Mouse (Mus musculus) MEL (cell line): Measurements from ENCODE around the gene Cuta. TPM values are rescaled to one million over a fixed set of nuclear protein-coding genes. Genes with fewer than 3 reads are reported as not detected.

ENCODE experiments used
- DNase-seq: peaks from one replicate; pipeline ENCODE4 v3.0.0; 2011; ENCODE audit warnings: low read depth, low spot score
- H3K27ac ChIP-seq: 2 replicates; pipeline ENCODE4 v1.5.1; 2012; ENCODE audit warnings: low read depth, mild to moderate bottlenecking, control low read depth, low read length, moderate library complexity; ENCODE audit not compliant: control insufficient read depth
- H3K27me3 ChIP-seq, 2 experiments: fragments of 150-350 bp in 1 of 2; sonication (generic) in 1 of 2; 2 replicates each; pipeline ENCODE4 v1.6.1; 2012; ENCODE audit warnings: low read length in 2 of 2, mild to moderate bottlenecking in 2 of 2, improper control_type of control experiment in 1 of 2, moderate library complexity in 1 of 2; ENCODE audit not compliant: insufficient read depth in 2 of 2, control insufficient read depth in 1 of 2
- H3K36me3 ChIP-seq, 2 experiments: 2 replicates each; pipeline ENCODE4 v1.6.1; 2012 to 2014; ENCODE audit warnings: low read length in 2 of 2, improper control_type of control experiment in 1 of 2, inconsistent platforms in 1 of 2, mild to moderate bottlenecking in 1 of 2; ENCODE audit not compliant: insufficient read depth in 2 of 2, control insufficient read depth in 1 of 2
- H3K4me1 ChIP-seq, 2 experiments: fragments of 150-350 bp in 1 of 2; sonication (generic) in 1 of 2; 2 replicates each; pipeline ENCODE4 v1.6.1; 2012; ENCODE audit warnings: low read length in 2 of 2, improper control_type of control experiment in 1 of 2, mild to moderate bottlenecking in 1 of 2; ENCODE audit not compliant: insufficient read depth in 2 of 2, control insufficient read depth in 1 of 2
- H3K4me3 ChIP-seq, 2 experiments: fragments of 150-350 bp in 1 of 2; sonication (generic) in 1 of 2; 2 replicates each; pipeline ENCODE4 v1.5.1; 2012; ENCODE audit warnings: low read depth in 2 of 2, low read length in 2 of 2, mild to moderate bottlenecking in 2 of 2, moderate library complexity in 2 of 2, control low read depth in 1 of 2, improper control_type of control experiment in 1 of 2; ENCODE audit not compliant: control insufficient read depth in 1 of 2, insufficient read depth in 1 of 2
- H3K79me2 ChIP-seq: 2 replicates; pipeline ENCODE4 v1.6.1; 2012; ENCODE audit warnings: mild to moderate bottlenecking, low read length, moderate library complexity; ENCODE audit not compliant: control insufficient read depth, poor library complexity, insufficient read depth
- H3K9ac ChIP-seq: 2 replicates; pipeline ENCODE4 v1.6.1; 2012; ENCODE audit warnings: low read depth, mild to moderate bottlenecking, control low read depth, low read length, moderate library complexity; ENCODE audit not compliant: control insufficient read depth, poor library complexity, severe bottlenecking
- H3K9me3 ChIP-seq: fragments of 150-350 bp; sonication (generic); replicated peaks from 2 replicates; pipeline ENCODE4 v1.6.1; 2012; ENCODE audit warnings: mild to moderate bottlenecking, low read length, improper control_type of control experiment, moderate library complexity; ENCODE audit not compliant: insufficient read depth
- ELF1 ChIP-seq: IDR thresholded peaks from 2 replicates; pipeline ENCODE4 v1.6.1; 2014; ENCODE audit warnings: low read depth, mild to moderate bottlenecking, inconsistent platforms, low read length, improper control_type of control experiment, moderate library complexity
- EP300 ChIP-seq, 2 experiments: IDR thresholded peaks; 2 replicates each; pipeline ENCODE4 v1.6.1; 2011; ENCODE audit warnings: improper control_type of control experiment in 2 of 2, low read length in 2 of 2, low read depth in 1 of 2, mild to moderate bottlenecking in 1 of 2
- GATA1 ChIP-seq: IDR thresholded peaks from 2 replicates; pipeline ENCODE4 v1.6.1; 2011; ENCODE audit warnings: low read depth, low read length, improper control_type of control experiment
- JUND ChIP-seq: IDR thresholded peaks from 2 replicates; pipeline ENCODE4 v1.6.1; 2011; ENCODE audit warnings: low read depth, mild to moderate bottlenecking, improper control_type of control experiment, low read length
- KAT2A ChIP-seq: conservative IDR thresholded peaks from 2 replicates; pipeline ENCODE4 v1.6.1; 2012; ENCODE audit warnings: low read depth, low read length, improper control_type of control experiment, inconsistent platforms
- MXI1 ChIP-seq: IDR thresholded peaks from 2 replicates; pipeline ENCODE4 v1.6.1; 2011; ENCODE audit warnings: mild to moderate bottlenecking, low read depth, low read length, improper control_type of control experiment
- MYB ChIP-seq: IDR thresholded peaks from 2 replicates; pipeline ENCODE4 v1.6.1; 2011; ENCODE audit warnings: mild to moderate bottlenecking, low read depth, low read length, improper control_type of control experiment
- MYC ChIP-seq: IDR thresholded peaks from 2 replicates; pipeline ENCODE4 v1.6.1; 2011; ENCODE audit warnings: low read depth, mild to moderate bottlenecking, low read length, improper control_type of control experiment, moderate library complexity
- POLR2A ChIP-seq, 2 experiments: IDR thresholded peaks; 2 replicates each; pipeline ENCODE4 v1.6.1; 2011 to 2012; ENCODE audit warnings: low read length in 2 of 2, mild to moderate bottlenecking in 2 of 2, control low read depth in 1 of 2, improper control_type of control experiment in 1 of 2, low read depth in 1 of 2, moderate library complexity in 1 of 2; ENCODE audit not compliant: control insufficient read depth in 1 of 2, insufficient read depth in 1 of 2, poor library complexity in 1 of 2
- POLR2AphosphoS2 ChIP-seq: IDR thresholded peaks from 2 replicates; pipeline ENCODE4 v1.6.1; 2011; ENCODE audit warnings: low read length, improper control_type of control experiment
- POLR2AphosphoS5 ChIP-seq: IDR thresholded peaks from 2 replicates; pipeline ENCODE4 v1.6.1; 2012; ENCODE audit warnings: low read depth, borderline replicate concordance, mild to moderate bottlenecking, inconsistent platforms, low read length, moderate library complexity, mixed read lengths
- RAD21 ChIP-seq: IDR thresholded peaks from 2 replicates; pipeline ENCODE4 v1.6.1; 2011; ENCODE audit warnings: mild to moderate bottlenecking, low read depth, low read length, improper control_type of control experiment
- SIN3A ChIP-seq: IDR thresholded peaks from 2 replicates; pipeline ENCODE4 v1.6.1; 2012; ENCODE audit warnings: low read length, improper control_type of control experiment, inconsistent platforms
- SMC3 ChIP-seq: IDR thresholded peaks from 2 replicates; pipeline ENCODE4 v1.6.1; 2011; ENCODE audit warnings: low read depth, low read length, improper control_type of control experiment
- TAL1 ChIP-seq: IDR thresholded peaks from 2 replicates; pipeline ENCODE4 v1.6.1; 2012; ENCODE audit warnings: mild to moderate bottlenecking, inconsistent platforms, low read length, moderate library complexity, mixed read lengths
- UBTF ChIP-seq: IDR thresholded peaks from 2 replicates; pipeline ENCODE4 v1.6.1; 2012; ENCODE audit warnings: low read depth, mild to moderate bottlenecking, inconsistent platforms, low read length, improper control_type of control experiment, moderate library complexity, borderline replicate concordance; ENCODE audit not compliant: insufficient read depth
- USF2 ChIP-seq, 2 experiments: IDR thresholded peaks; 2 replicates each; pipeline ENCODE4 v1.6.1; 2011 to 2012; ENCODE audit warnings: improper control_type of control experiment in 2 of 2, low read length in 2 of 2, borderline replicate concordance in 1 of 2, inconsistent platforms in 1 of 2, low read depth in 1 of 2, mild to moderate bottlenecking in 1 of 2; ENCODE audit not compliant: insufficient read depth in 1 of 2
- ZMIZ1 ChIP-seq: IDR thresholded peaks from 2 replicates; pipeline ENCODE4 v1.6.1; 2012; ENCODE audit warnings: low read depth, mild to moderate bottlenecking, inconsistent platforms, low read length, improper control_type of control experiment, moderate library complexity
- ZNF384 ChIP-seq: IDR thresholded peaks from 2 replicates; pipeline ENCODE4 v1.6.1; 2012; ENCODE audit warnings: low read depth, mild to moderate bottlenecking, inconsistent platforms, low read length, improper control_type of control experiment
- polyA plus RNA-seq, 2 experiments: library from polyadenylated mRNA; stranded (reverse) in 1 of 2; unstranded in 1 of 2; fragments of >175 nt in 1 of 2; fragments of >200 nt in 1 of 2; gene quantifications; 2 replicates each; pipeline versions ENCODE4 v1.2.1 to v1.2.4; 2012; ENCODE audit warnings: low replicate concordance in 2 of 2, low read depth in 1 of 2; ENCODE audit not compliant: insufficient read length in 2 of 2, insufficient read depth in 1 of 2, missing spikeins in 1 of 2
- total RNA-seq: library from RNA; depleted of rRNA; stranded (reverse); fragments of 300-350 nt; gene quantifications from 2 replicates; pipeline ENCODE4 v1.2.3, GENCODE M21; 2012

Cuta gene
- total and polyA plus RNA-seq, 3 experiments, result 66.8 to 220 TPM; not detected in 1

- no peak for TF ChIP-seq MYC
- no peak for TF ChIP-seq MXI1
- TF ChIP-seq SIN3A, result no peak
- TF ChIP-seq SMC3, result no peak
- no peak for TF ChIP-seq GATA1
- no peak for TF ChIP-seq POLR2A (IDR thresholded peaks at IDR 0.05; ENCODE audit: control insufficient read depth in 1 of 2, insufficient read depth in 1 of 2, low read depth in 1 of 2, low read length in 2 of 2, poor library complexity in 1 of 2)
- TF ChIP-seq RAD21, result no peak
- TF ChIP-seq POLR2AphosphoS5, result no peak
- TF ChIP-seq ELF1, result no peak
- TF ChIP-seq EP300 (IDR thresholded peaks at IDR 0.05; ENCODE audit: low read depth in 1 of 2, low read length in 2 of 2), result no peak
- no peak for TF ChIP-seq MYB
- TF ChIP-seq ZMIZ1, result no peak
- TF ChIP-seq TAL1, result no peak
- TF ChIP-seq KAT2A, result no peak
- Histone ChIP-seq H3K36me3 (peaks cover 0 to 24% of the 10 kb centered on the region in 2 experiments; a peak in 2 of 4 replicates), H3K27ac (no peak overlapping the region), H3K4me3 (no peak overlapping the region), H3K9ac (no peak overlapping the region), H3K27me3 (no peaks in the 10 kb centered on the region), H3K9me3 (no peaks in the 10 kb centered on the region), H3K79me2 (peaks cover 4% of the 10 kb centered on the region), H3K4me1 (peaks cover 7 to 41% of the 10 kb centered on the region in 2 experiments; a peak in 3 of 4 replicates)
- DNase-seq, result no peak
These were observed 13.8 kb upstream of the Cuta start for GRCm38 (mm10) chr17:26953201-26953600.

GRCm38 (mm10) chr17:26951952-26952877 lies 12.8 kb upstream of the Cuta start:
- Histone ChIP-seq H3K27ac (no peak overlapping the region), H3K9me3 (no peaks in the 10 kb centered on the region), H3K4me3 (no peak overlapping the region), H3K9ac (no peak overlapping the region), H3K4me1 (peaks cover 5 to 33% of the 10 kb centered on the region in 2 experiments; a peak in 3 of 4 replicates), H3K79me2 (peaks cover 2% of the 10 kb centered on the region), H3K27me3 (no peaks in the 10 kb centered on the region), H3K36me3 (peaks cover 0 to 18% of the 10 kb centered on the region in 2 experiments; a peak in 2 of 4 replicates)
- no peak for TF ChIP-seq SIN3A
- DNase-seq, result no peak

- peaks cover 0 to 14% of the 10 kb centered on the region in 2 experiments; a peak in 2 of 4 replicates for H3K36me3 ChIP-seq
- no peaks in the 10 kb centered on the region for H3K27me3 ChIP-seq
- peaks cover 2% of the 10 kb centered on the region for H3K79me2 ChIP-seq
- no peaks in the 10 kb centered on the region for H3K9me3 ChIP-seq
- no peak overlapping the region for H3K4me3 ChIP-seq
- DNase-seq, result no peak
- no peak overlapping the region for H3K27ac ChIP-seq
- no peak overlapping the region for H3K9ac ChIP-seq
- TF ChIP-seq ZMIZ1, result no peak
- TF ChIP-seq ZNF384, result no peak
- no peak for TF ChIP-seq POLR2AphosphoS5
- no peak for TF ChIP-seq ELF1
- TF ChIP-seq USF2 (IDR thresholded peaks at IDR 0.05; ENCODE audit: borderline replicate concordance in 1 of 2, insufficient read depth in 1 of 2, low read depth in 1 of 2, low read length in 2 of 2), result no peak
- no peak for TF ChIP-seq POLR2AphosphoS2
- TF ChIP-seq UBTF, result no peak
- no peak for TF ChIP-seq SMC3
- TF ChIP-seq SIN3A, result no peak
- no peak for TF ChIP-seq TAL1
- TF ChIP-seq MXI1, result no peak
- TF ChIP-seq JUND, result no peak
- peaks cover 3 to 31% of the 10 kb centered on the region in 2 experiments; a peak in 3 of 4 replicates for H3K4me1 ChIP-seq
These were observed 12.0 kb upstream of the Cuta start for GRCm38 (mm10) chr17:26951406-26951805.
